Mouse (Mus musculus) liver, embryonic 12.5 days (tissue): ENCODE measurements around the gene Tpcn1. TPM values are rescaled to one million over a fixed set of nuclear protein-coding genes. Genes with fewer than 3 reads are reported as not detected.

Experiments
- ATAC-seq: fragments of 200-750 bp; cut with Nextera tagmentation; 2 replicates; pipeline ENCODE4 v1.8.0; 2017; ENCODE audit warnings: moderate number of reproducible peaks, mild to moderate bottlenecking, moderate library complexity
- H3K27ac ChIP-seq: fragments of 300-500 bp; sonication (generic); 2 replicates; pipeline ENCODE4 v1.5.1; 2016; ENCODE audit warnings: mild to moderate bottlenecking
- H3K27me3 ChIP-seq: fragments of 300-500 bp; sonication (generic); replicated peaks from 2 replicates; pipeline ENCODE4 v1.6.1; 2016; ENCODE audit warnings: mild to moderate bottlenecking, moderate library complexity
- H3K36me3 ChIP-seq: fragments of 300-500 bp; sonication (generic); 2 replicates; pipeline ENCODE4 v1.6.1; 2016; ENCODE audit warnings: mild to moderate bottlenecking, moderate library complexity
- H3K4me1 ChIP-seq: fragments of 300-500 bp; sonication (generic); 2 replicates; pipeline ENCODE4 v1.6.1; 2016
- H3K4me2 ChIP-seq: fragments of 300-500 bp; sonication (generic); 2 replicates; pipeline ENCODE4 v1.6.1; 2016; ENCODE audit warnings: mild to moderate bottlenecking, moderate library complexity
- H3K4me3 ChIP-seq: fragments of 300-500 bp; sonication (generic); 2 replicates; pipeline ENCODE4 v1.5.1; 2016; ENCODE audit warnings: mild to moderate bottlenecking, moderate library complexity
- H3K9ac ChIP-seq: fragments of 300-500 bp; sonication (generic); 2 replicates; pipeline ENCODE4 v1.6.1; 2016; ENCODE audit warnings: mild to moderate bottlenecking, moderate library complexity
- H3K9me3 ChIP-seq: fragments of 300-500 bp; sonication (generic); replicated peaks from 2 replicates; pipeline ENCODE4 v1.6.1; 2016; ENCODE audit warnings: mild to moderate bottlenecking, moderate library complexity
- WGBS: fragments of 180-500 bp; shearing (Covaris S2); methylation state at CpG from one replicate; pipeline ENCODE4 v1.1.7; 2016; ENCODE audit not compliant: insufficient replicate concordance; 5-methylcytosine and 5-hydroxymethylcytosine counted together
- polyA plus RNA-seq: library from polyadenylated mRNA; unstranded; fragments of >200 nt; fragmentation: Nextera tagmentation; extraction: Ambion mirVana; gene quantifications from 2 replicates; pipeline ENCODE4 v1.2.1, GENCODE M21; 2016

Tpcn1 gene
- polyA plus RNA-seq, 1 experiment from 2014 or later = 24.8 TPM

DNA sequence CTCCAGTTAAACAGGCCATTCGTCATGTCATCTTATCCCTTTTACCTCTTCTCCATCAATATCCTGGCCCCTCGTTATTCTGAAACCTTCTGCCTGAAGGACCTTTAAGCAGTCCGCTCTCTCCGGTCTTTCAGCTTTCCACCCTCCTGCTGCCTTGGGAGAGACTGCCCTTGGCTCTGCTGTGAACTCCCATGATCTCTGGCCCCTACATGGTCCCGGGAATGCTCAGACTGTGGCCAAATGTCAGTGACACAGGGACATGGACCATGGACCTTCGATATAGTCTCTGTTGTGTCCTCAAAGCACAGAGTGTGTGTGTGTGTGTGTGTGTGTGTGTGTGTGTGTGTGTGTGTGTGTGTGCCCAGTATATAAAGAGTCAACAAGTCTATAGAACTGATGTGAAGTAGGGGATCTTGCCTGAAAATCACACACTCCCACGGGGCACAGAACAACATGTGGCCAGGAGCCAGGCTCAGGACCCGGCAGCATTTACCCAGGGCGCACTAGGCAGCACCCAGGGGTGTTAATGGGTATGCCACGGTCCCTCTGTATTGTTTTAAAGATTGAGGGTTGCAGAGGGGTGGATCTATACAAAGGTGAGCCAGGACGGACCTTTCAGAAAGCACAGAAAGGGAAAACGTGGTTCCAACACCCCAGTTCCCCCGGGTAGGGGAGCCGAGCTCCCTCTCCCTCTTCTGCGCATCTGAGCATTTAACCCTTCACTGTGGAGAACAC lies 23.1 kb downstream of the Tpcn1 start:
- H3K9ac ChIP-seq = no peak overlapping the region
- 73% methylated on average over 15 of the region's 15 CpGs for WGBS
- ATAC-seq = no peak
- peaks cover 36% of the 10 kb centered on the region for H3K36me3 ChIP-seq
- H3K4me1 ChIP-seq = peaks cover 96% of the 10 kb centered on the region
- H3K4me3 ChIP-seq = no peak overlapping the region
- no peaks in the 10 kb centered on the region for H3K27me3 ChIP-seq
- H3K4me2 ChIP-seq = no peak overlapping the region
- H3K9me3 ChIP-seq = no peaks in the 10 kb centered on the region
- peak overlapping the region; percentile 49 for H3K27ac ChIP-seq

- 37% methylated on average over 4 of the region's 4 CpGs for WGBS
- Histone ChIP-seq H3K36me3 (peaks cover 33% of the 10 kb centered on the region), H3K9ac (no peak overlapping the region), H3K9me3 (no peaks in the 10 kb centered on the region), H3K4me1 (peaks cover 96% of the 10 kb centered on the region), H3K27ac (peak overlapping the region; percentile 70), H3K4me2 (no peak overlapping the region; the same call in 1 of the 2 replicates), H3K4me3 (no peak overlapping the region), H3K27me3 (no peaks in the 10 kb centered on the region)
- ATAC-seq = no peak
Observed at GRCm38 (mm10) chr5:120563914-120564311, 24.6 kb downstream of the Tpcn1 start.

GRCm38 (mm10) chr5:120562956-120563913 lies 25.2 kb downstream of the Tpcn1 start:
- Histone ChIP-seq H3K9ac (peak overlapping the region; percentile 46; the same call in 1 of the 2 replicates), H3K4me2 (no peak overlapping the region; the same call in 1 of the 2 replicates), H3K27ac (peak overlapping the region; percentile 70), H3K36me3 (peaks cover 35% of the 10 kb centered on the region), H3K9me3 (no peaks in the 10 kb centered on the region), H3K27me3 (no peaks in the 10 kb centered on the region), H3K4me1 (peaks cover 96% of the 10 kb centered on the region), H3K4me3 (no peak overlapping the region)
- WGBS = 58% methylated on average over 28 of the region's 28 CpGs
- ATAC-seq = no peak; the same call in 1 of the 2 replicates

DNA sequence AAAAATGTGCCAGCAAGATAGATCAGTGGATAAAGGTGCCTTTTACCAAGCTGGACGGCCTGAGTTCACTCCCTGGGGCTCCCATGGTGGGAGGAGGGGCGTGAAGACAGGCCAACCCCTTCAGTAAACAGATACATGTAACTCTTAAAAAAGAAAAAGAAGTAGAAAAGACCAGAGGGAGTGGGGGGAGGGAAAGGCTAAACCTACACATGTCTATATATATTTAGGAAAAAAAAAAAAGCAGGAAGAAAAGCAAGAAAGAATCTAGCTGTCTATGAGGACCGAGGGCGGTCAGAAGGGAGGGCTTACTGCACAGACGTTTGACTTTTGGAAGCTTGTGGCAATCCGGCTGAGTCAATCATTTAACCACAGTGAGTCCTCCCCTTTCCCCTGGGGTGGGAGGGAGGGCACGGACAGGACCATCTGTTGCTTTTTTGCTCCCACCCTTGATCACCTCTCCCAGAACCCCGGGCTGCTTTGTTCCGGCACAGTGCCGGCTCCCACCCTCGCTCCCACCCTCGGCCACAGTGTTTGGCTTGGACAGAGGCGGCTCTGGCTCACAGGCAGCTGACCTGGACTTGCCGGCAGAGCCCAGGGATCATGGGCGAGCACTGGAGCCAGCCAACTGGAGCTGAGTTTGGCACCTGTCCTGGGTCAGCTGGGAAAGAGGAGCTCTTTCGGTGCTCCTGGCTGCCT lies 27.7 kb downstream of the Tpcn1 start:
- H3K9ac ChIP-seq = peak overlapping the region; percentile 27
- peak overlapping the region; percentile 50 for H3K4me2 ChIP-seq
- peaks cover 37% of the 10 kb centered on the region for H3K36me3 ChIP-seq
- WGBS = 10% methylated on average over 16 of the region's 16 CpGs
- H3K27me3 ChIP-seq = no peaks in the 10 kb centered on the region
- peaks cover 80% of the 10 kb centered on the region for H3K4me1 ChIP-seq
- H3K4me3 ChIP-seq = peak overlapping the region; percentile 31; the same call in 1 of the 2 replicates
- no peaks in the 10 kb centered on the region for H3K9me3 ChIP-seq
- peak overlapping the region; percentile 57 for H3K27ac ChIP-seq
- ATAC-seq = peak; percentile 45

- WGBS = 30% methylated on average over 9 of the region's 9 CpGs
- no peak for ATAC-seq
Observed at GRCm38 (mm10) chr5:120560129-120560615, 28.3 kb downstream of the Tpcn1 start.

GRCm38 (mm10) chr5:120558762-120559161 lies 29.7 kb downstream of the Tpcn1 start:
- WGBS = 15% methylated on average over 14 of the region's 14 CpGs
- Histone ChIP-seq H3K4me1 (peaks cover 60% of the 10 kb centered on the region), H3K9me3 (no peaks in the 10 kb centered on the region), H3K27me3 (no peaks in the 10 kb centered on the region), H3K27ac (peak overlapping the region; percentile 76), H3K9ac (peak overlapping the region; percentile 27), H3K4me3 (peak overlapping the region; percentile 31; the same call in 1 of the 2 replicates), H3K4me2 (peak overlapping the region; percentile 50), H3K36me3 (peaks cover 55% of the 10 kb centered on the region)
- peak; percentile 44 for ATAC-seq

More at GRCm38 (mm10) chr5:120560129-120560615, 28.3 kb downstream of the Tpcn1 start:
- Histone ChIP-seq H3K27ac (peak overlapping the region; percentile 57), H3K9me3 (no peaks in the 10 kb centered on the region), H3K4me1 (peaks cover 74% of the 10 kb centered on the region), H3K4me3 (peak overlapping the region; percentile 31), H3K4me2 (peak overlapping the region; percentile 50), H3K27me3 (no peaks in the 10 kb centered on the region), H3K9ac (no peak overlapping the region; the same call in 1 of the 2 replicates), H3K36me3 (peaks cover 41% of the 10 kb centered on the region)

DNA sequence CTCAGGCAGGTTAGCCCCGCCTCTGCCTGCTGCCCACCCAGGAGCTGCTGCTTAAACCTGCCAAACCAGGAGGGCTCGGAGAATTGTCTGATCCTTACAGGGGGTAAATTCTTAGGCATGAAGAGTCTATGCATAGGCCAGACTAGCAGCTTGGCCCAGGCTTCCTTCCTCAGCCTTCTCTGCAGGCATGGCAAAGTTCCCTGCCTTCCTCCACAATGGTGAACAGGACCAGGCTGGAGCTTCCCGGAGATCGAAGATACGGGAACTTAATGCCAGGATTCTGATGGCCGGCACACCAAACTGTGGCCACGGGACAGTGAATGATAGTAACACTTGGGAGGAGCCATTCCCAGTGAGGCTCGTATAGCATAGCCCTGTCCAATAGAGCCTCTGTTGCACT lies 30.4 kb downstream of the Tpcn1 start:
- H3K4me1 ChIP-seq = peaks cover 53% of the 10 kb centered on the region
- H3K4me2 ChIP-seq = peak overlapping the region; percentile 50
- WGBS = 73% methylated on average over 8 of the region's 8 CpGs

DNA sequence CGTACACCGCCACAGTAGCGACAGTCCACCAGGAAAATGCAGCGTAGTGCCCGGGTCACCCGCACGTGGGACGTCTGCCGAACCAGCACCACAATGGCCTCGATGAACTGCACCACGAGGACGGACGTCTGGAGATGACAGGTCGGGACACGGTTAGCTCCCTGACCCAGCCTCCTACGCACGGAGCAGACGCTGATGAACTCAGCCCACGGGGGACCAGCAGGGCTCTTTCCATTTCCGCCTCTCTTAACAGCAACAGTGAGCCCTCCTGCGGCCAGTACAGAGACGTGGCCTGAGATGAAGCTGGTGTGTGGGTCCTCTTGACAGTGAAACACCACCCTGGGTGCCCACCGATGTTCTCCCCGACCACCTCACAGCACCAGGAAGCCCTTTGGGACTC lies 32.6 kb downstream of the Tpcn1 start:
- Histone ChIP-seq H3K4me3 (no peak overlapping the region), H3K4me1 (peaks cover 39% of the 10 kb centered on the region), H3K4me2 (no peak overlapping the region), H3K36me3 (peaks cover 84% of the 10 kb centered on the region), H3K27ac (no peak overlapping the region), H3K9ac (no peak overlapping the region), H3K9me3 (no peaks in the 10 kb centered on the region), H3K27me3 (no peaks in the 10 kb centered on the region)
- ATAC-seq = no peak
- 91% methylated on average over 24 of the region's 24 CpGs for WGBS

More for the DNA sequence above, 30.4 kb downstream of the Tpcn1 start:
- no peaks in the 10 kb centered on the region for H3K27me3 ChIP-seq
- no peak overlapping the region for H3K4me3 ChIP-seq
- ATAC-seq = no peak
- no peak overlapping the region for H3K27ac ChIP-seq
- no peaks in the 10 kb centered on the region for H3K9me3 ChIP-seq
- H3K9ac ChIP-seq = no peak overlapping the region
- peaks cover 62% of the 10 kb centered on the region for H3K36me3 ChIP-seq

GRCm38 (mm10) chr5:120550673-120551072 lies 37.8 kb downstream of the Tpcn1 start:
- no peaks in the 10 kb centered on the region for H3K27me3 ChIP-seq
- no peak overlapping the region for H3K27ac ChIP-seq
- H3K4me1 ChIP-seq = 0 out of 2 replicates have a peak, but pooled peaks cover 11% of the 10 kb centered on the region
- WGBS = 98% methylated on average over 5 of the region's 5 CpGs
- H3K4me3 ChIP-seq = no peak overlapping the region
- ATAC-seq = no peak
- peaks cover 98% of the 10 kb centered on the region for H3K36me3 ChIP-seq
- no peak overlapping the region for H3K4me2 ChIP-seq
- no peak overlapping the region for H3K9ac ChIP-seq
- H3K9me3 ChIP-seq = no peaks in the 10 kb centered on the region

DNA sequence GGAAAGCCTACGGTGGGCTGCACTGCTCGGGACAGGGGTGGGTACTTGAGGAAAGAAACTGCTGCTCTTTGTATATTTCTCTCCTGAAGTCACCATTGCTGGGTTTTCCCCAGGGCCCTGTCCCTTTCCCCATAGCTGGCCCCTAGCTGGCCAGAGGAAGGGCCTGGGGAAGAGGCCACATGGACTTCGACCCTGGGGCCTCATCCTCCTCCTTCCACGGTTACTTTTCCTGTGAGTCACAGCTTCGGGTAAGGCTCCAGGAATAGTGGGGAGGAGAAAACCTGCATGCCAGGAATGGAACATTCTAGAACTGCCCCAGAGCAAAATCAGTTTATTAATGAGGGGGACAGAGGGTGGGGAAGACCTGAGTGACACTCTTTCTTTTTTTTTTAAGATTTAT lies 38.3 kb downstream of the Tpcn1 start:
- Histone ChIP-seq H3K27ac (no peak overlapping the region), H3K36me3 (peaks cover 98% of the 10 kb centered on the region)

DNA sequence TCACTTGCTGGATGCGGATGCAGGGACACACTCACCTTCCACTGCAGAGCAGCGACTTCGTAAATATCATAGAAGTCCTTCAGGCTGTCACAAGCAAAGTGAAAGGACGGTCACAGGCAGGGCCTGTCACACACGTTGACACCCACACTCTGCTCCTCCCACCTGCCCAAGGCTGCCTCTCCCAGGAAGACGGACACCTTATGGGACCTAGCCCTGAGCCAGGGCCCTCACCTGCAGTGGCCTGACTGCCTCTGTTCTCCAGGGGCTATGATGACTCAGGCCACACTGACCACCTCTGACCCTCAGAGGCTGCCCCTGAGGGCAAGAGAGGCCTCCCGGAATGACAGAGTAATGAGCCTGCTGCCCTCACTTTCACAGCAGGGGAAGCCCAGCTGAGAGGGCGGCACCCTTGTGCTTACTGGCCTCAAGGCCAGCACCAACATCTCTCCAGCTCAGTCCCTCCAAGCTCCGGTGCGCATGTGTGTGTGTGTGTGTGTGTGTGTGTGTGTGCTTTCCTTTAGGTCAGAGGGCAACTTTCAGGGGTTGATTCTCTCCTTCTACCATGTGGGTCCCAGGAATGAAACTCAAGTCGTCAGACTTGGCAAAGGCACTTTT lies 40.1 kb downstream of the Tpcn1 start:
- Histone ChIP-seq H3K4me3 (no peak overlapping the region), H3K4me2 (no peak overlapping the region), H3K9me3 (no peaks in the 10 kb centered on the region), H3K9ac (no peak overlapping the region), H3K4me1 (0 out of 2 replicates have a peak, but pooled peaks cover 11% of the 10 kb centered on the region), H3K27me3 (no peaks in the 10 kb centered on the region), H3K36me3 (peaks cover 98% of the 10 kb centered on the region), H3K27ac (no peak overlapping the region)
- no peak for ATAC-seq
- WGBS = 79% methylated on average over 11 of the region's 11 CpGs

More for the DNA sequence above, 38.3 kb downstream of the Tpcn1 start:
- no peaks in the 10 kb centered on the region for H3K27me3 ChIP-seq
- no peak for ATAC-seq
- H3K9me3 ChIP-seq = no peaks in the 10 kb centered on the region
- H3K4me3 ChIP-seq = no peak overlapping the region
- 0 out of 2 replicates have a peak, but pooled peaks cover 11% of the 10 kb centered on the region for H3K4me1 ChIP-seq
- no peak overlapping the region for H3K9ac ChIP-seq
- WGBS = 64% methylated on average over 5 of the region's 5 CpGs
- H3K4me2 ChIP-seq = no peak overlapping the region
